Mouse (Mus musculus): Measurements from ENCODE around the gene Ky.

GRCm38 (mm10) chr9:102498701-102499100 lies 6.8 kb upstream of the Ky start:
- TF ChIP-seq CHD2 (IDR thresholded peaks at IDR 0.05; ENCODE audit: low read depth, low read length) (no peak), ZNF384 (IDR thresholded peaks at IDR 0.05; ENCODE audit: low read depth, low read length) (no peak), MAFK (IDR thresholded peaks at IDR 0.05; ENCODE audit: insufficient read depth, low read depth, low read length) (no peak), ZC3H11A (IDR thresholded peaks at IDR 0.05; ENCODE audit: borderline replicate concordance, low read depth, low read length) (no peak)

All from ES-E14 (cell line).